Mouse (Mus musculus) adrenal gland, adult (tissue): ENCODE results near the gene Vmn2r104.

Experiments used
- DNase-seq, 2 experiments: peaks; one replicate each; pipeline ENCODE4 v3.0.0; 2022 to 2023; ENCODE audit warnings: low spot score in 1 of 2; ENCODE audit not compliant: inconsistent age in 2 of 2

The Vmn2r104 gene

DNA sequence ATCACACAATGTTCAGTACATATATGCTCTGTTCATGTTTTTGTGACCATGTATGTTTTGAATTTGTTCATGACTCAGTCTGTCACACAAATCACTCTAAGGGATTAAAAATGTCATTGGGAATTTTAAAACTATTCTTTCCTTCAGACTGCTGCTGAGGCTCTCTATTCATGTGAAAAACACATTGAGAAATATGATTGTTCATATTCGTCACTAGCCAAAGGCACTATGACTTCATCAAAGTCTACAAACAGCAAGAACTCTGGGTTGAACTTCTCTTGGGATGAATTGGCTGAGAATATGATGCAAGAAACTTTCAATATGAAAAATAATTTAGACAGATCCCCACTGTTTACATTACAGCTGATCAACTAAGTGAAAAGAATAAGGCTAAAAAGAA lies at the start of gene Vmn2r104:
TSS of gene Vmn2r104 (minus strand) at position 101 of the 400 bp plus-strand sequence.
- DNase-seq = no peak

DNA sequence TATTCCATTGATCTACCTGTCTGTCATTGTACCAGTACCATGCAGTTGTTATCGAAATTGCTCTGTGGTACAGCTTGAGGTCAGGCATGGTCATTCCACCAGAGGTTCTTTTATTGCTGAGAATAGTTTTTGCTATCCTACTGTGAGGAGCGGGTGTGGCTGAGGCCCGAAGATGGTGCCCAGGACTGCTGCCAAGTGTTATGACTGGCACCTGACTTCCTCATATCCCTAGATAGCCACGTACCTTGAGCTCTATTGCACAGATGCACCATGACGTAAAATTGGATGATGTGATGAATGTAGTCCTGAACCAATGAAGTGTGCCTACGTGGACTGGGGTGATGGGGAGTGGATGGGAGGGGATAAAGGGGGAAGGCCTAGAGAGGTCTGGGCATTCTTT lies 26.0 kb upstream of the Vmn2r104 start:
- DNase-seq = no peak

DNA sequence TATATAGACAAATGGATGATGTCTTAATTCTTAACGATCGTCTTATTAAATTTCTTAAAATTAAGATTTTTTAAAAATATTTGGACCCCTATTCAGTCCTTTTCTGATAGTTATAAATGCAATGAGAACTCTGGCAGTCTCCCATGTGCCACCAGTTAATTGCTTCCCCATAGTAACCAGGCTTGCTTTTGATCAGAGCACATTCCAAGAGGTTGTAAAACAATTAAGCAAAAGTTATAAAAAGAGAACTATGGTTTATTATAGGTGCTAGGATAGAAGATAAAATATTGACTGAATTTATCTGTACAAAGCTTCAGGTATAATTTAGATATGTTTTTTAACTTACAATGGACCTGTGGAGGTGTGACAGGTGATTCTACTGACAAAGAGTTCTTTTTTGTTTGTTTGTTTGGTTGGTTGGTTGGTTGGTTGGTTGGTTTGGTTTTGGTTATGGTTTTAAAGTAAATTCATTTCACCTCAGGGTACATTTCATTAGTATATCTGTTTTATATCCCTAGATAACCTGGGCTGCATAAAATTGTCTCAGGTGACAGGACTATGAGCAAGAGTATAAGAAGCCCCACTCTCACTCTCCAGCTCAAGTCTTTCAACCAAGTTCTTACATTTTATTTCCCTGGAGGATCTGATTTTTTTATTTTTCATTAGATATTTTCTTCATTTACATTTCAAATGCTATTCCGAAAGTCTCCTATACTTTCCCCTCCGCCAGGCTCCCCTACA lies 23.7 kb upstream of the Vmn2r104 start:
- no peak for DNase-seq
